Mouse (Mus musculus) left cerebral cortex, adult 2 months (tissue): ENCODE results near the gene Nfkb2. TPM values are rescaled to one million over a fixed set of nuclear protein-coding genes. Genes with fewer than 3 reads are reported as not detected.

Source experiments
- DNase-seq, 2 experiments: peaks; one replicate each; pipeline ENCODE4 v3.0.0; 2021 to 2022; ENCODE audit warnings: low spot score in 2 of 2, mixed read lengths in 1 of 2; ENCODE audit errors: extremely low spot score in 1 of 2
- H3K27ac ChIP-seq: fragments of 200-600 bp; 2 replicates; pipeline ENCODE4 v1.8.1; 2022
- H3K4me3 ChIP-seq: fragments of 200-600 bp; 2 replicates; pipeline ENCODE4 v1.8.1; 2022
- CTCF ChIP-seq: fragments of 200-600 bp; IDR thresholded peaks from 2 replicates; pipeline ENCODE4 v1.8.1; 2022; ENCODE audit warnings: antibody characterized with exemption, mild to moderate bottlenecking, moderate library complexity
- intact Hi-C: fragments of 180-260 bp; cut with DNase I; formaldehyde crosslinking; loops from one replicate; pipeline ENCODE4 v1.15.1; 2025
- total RNA-seq, 2 experiments: library from RNA; stranded (reverse); gene quantifications; 2 replicates each; pipeline ENCODE4 v1.2.3; 2021

The Nfkb2 gene
- total RNA-seq, 2 experiments from 2014 or later: 2.9 to 3.3 TPM

GRCm38 (mm10) chr19:46300294-46301045, 3.6 kb upstream of the Nfkb2 start:
- no peak for DNase-seq
- Histone ChIP-seq H3K4me3 (no peak overlapping the region), H3K27ac (no peak overlapping the region)
- no peak for TF ChIP-seq CTCF
- intact Hi-C loops: loop anchor here (5.0 kb wide), 1 partner anchor 152 kb away; no protein-coding TSS in a partner anchor

GRCm38 (mm10) chr19:46302551-46302950, 1.6 kb upstream of the Nfkb2 start:
- no peak for DNase-seq
- no peak for TF ChIP-seq CTCF
- Histone ChIP-seq H3K27ac (no peak overlapping the region), H3K4me3 (no peak overlapping the region)
- intact Hi-C loops: loop anchor here (5.0 kb wide), 1 partner anchor 150 kb away; no protein-coding TSS in a partner anchor

DNA sequence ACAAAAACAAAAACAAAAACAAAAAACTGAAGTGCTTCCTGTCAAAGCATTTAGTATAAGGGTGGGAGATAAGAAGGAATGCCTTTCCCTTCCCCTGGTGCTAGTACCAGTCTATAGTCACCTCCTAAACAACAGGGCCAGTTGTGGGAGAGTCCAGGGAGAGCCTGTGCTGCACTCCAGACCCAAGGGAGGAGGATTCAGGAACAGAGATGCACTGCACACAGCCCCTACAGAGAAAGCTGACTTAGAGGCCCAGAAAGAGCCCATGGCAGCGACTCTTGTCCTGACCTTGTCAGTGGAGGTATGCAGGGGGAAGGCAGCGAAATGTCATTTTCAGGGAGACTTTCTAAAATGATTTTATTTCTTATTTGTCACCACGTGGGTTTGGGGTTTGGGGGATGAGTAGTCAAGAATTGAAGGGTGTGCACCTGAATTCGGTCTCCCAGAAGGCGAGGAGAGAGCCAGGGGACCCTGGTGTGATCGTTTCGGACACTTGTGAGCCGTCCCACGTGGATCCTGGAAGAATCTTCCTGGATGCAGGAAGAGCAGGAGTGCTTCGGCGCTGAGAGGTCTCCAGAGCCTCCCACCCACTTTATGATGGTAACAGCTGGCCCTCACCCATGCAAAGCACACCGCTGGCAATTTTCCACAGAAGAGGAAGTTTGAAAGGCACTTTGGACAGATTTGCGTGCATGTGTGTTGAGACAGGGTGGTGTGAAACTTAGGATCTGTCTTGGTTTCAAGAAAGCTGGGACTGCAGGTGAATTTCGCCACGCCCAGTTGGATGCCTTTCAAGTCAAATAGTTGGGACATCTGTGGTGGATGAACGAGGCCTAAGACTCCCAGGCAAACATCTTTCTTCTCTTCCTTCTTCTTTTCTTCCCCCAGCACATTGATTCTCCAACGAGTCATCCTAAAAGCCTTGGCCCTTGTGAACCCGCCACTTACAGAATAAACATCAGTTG, 587 bp upstream of the Nfkb2 start:
- no peak for TF ChIP-seq CTCF
- Histone ChIP-seq H3K27ac (no peak overlapping the region; the same call in 1 of the 2 replicates), H3K4me3 (peak overlapping the region; percentile 65)
- DNase-seq: no peak
- intact Hi-C loops: loop anchor here (1.0 to 5.0 kb wide), 3 partner anchors 27 to 149 kb away; no protein-coding TSS in a partner anchor

GRCm38 (mm10) chr19:46304908-46305333, 801 bp downstream of the Nfkb2 start:
- intact Hi-C loops: loop anchor here (1.0 to 5.0 kb wide), 3 partner anchors 25 to 147 kb away; no protein-coding TSS in a partner anchor
- DNase-seq: no peak
- peak overlapping the region; percentile 65 for H3K4me3 ChIP-seq
- TF ChIP-seq CTCF: no peak
- no peak overlapping the region for H3K27ac ChIP-seq

GRCm38 (mm10) chr19:46305432-46306267, 1.5 kb downstream of the Nfkb2 start:
- intact Hi-C loops: loop anchor here (2.0 kb wide), 1 partner anchor 63 kb away; no protein-coding TSS in a partner anchor
- peak in 1 of 2 experiments; percentile 75 for DNase-seq
- no peak; the same call in 1 of the 2 replicates for TF ChIP-seq CTCF
- H3K27ac ChIP-seq: 0 out of 2 replicates have a peak overlapping the region, but pooled peaks have one; percentile 37
- H3K4me3 ChIP-seq: peak overlapping the region; percentile 65

GRCm38 (mm10) chr19:46306268-46306610, 2.1 kb downstream of the Nfkb2 start:
- intact Hi-C loops: no loop called here
- no peak for TF ChIP-seq CTCF
- Histone ChIP-seq H3K4me3 (no peak overlapping the region), H3K27ac (no peak overlapping the region)
- no peak for DNase-seq

- no peak for DNase-seq
- Histone ChIP-seq H3K27ac (no peak overlapping the region), H3K4me3 (no peak overlapping the region)
- TF ChIP-seq CTCF: no peak
- intact Hi-C loops: no loop called here
Measured at GRCm38 (mm10) chr19:46306751-46307289, 2.7 kb downstream of the Nfkb2 start.

- TF ChIP-seq CTCF: no peak
- Histone ChIP-seq H3K4me3 (no peak overlapping the region), H3K27ac (no peak overlapping the region)
- intact Hi-C loops: loop anchor here (2.0 kb wide), 2 partner anchors 21 to 173 kb away; partner anchors contain the start of gene Fbxl15
- DNase-seq: peak in 1 of 2 experiments; percentile 10
Measured at GRCm38 (mm10) chr19:46307781-46308180, 3.7 kb downstream of the Nfkb2 start.

GRCm38 (mm10) chr19:46308303-46308702, 4.2 kb downstream of the Nfkb2 start:
- Histone ChIP-seq H3K4me3 (no peak overlapping the region), H3K27ac (no peak overlapping the region)
- peak in 1 of 2 experiments; percentile 16 for DNase-seq
- no peak for TF ChIP-seq CTCF
- intact Hi-C loops: loop anchor here (2.0 kb wide), 2 partner anchors 20 to 174 kb away; partner anchors contain the start of gene Fbxl15

- intact Hi-C loops: loop anchor here (2.0 kb wide), 2 partner anchors 20 to 174 kb away; partner anchors contain the start of gene Fbxl15
- peak overlapping the region; percentile 49 for H3K4me3 ChIP-seq
- H3K27ac ChIP-seq: peak overlapping the region; percentile 71
- peak; percentile 95 for TF ChIP-seq CTCF
- peak; percentile 84 to 86 for DNase-seq
Measured at GRCm38 (mm10) chr19:46308706-46309435, 4.8 kb downstream of the Nfkb2 start.
